Mouse (Mus musculus): ENCODE data around the gene Mettl7a1.
"Not testable (repeated sequence)": the region's sequence is repeated elsewhere in the genome, so short reads cannot be mapped to it uniquely, and the experiment has no call there.

- not testable (repeated sequence) for TF ChIP-seq POLR2A (IDR thresholded peaks at IDR 0.05; ENCODE audit: control insufficient read depth, extremely low read depth, insufficient read depth, low read length, poor library complexity); CTCF (IDR thresholded peaks at IDR 0.05; ENCODE audit: borderline replicate concordance, control insufficient read depth, extremely low read depth, insufficient read depth, low read length, poor library complexity)
Measured at GRCm38 (mm10) chr15:100273791-100274308, 30.1 kb upstream of the Mettl7a1 start.
